Mouse (Mus musculus): ENCODE data around the gene Dnm2. TPM values are rescaled to one million over a fixed set of nuclear protein-coding genes. Genes with fewer than 3 reads are reported as not detected.

Gene Dnm2
- polyA plus RNA-seq, 1 experiment from 2014 or later, result 66.4 TPM

DNA sequence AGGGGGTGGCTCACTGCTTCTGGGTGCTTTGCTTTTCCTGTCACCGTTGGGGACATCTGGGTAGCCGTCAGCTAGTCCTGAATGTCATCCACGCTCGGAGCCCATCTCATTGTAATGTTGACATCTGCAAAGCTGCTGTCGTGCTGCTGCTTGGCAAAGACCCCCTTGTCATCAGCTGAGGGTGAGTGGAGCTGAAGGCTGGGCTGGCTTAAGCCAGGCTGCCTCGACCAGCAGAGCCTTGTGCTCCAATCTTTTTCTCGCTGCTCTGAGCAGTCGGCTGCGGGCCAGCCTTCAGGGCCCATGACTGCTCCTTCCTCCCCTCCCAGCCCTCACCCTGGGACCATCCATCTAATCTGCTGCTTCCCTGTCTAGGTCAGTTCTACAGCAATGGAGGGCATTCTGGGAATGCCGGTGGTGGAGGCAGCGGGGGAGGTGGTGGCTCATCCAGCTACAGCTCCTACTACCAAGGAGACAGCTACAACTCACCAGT, 21.9 kb upstream of the Dnm2 start:
- WGBS, result 88% methylated on average over 11 of the region's 11 CpGs
- H3K27me3 ChIP-seq (ENCODE audit: control insufficient read depth, insufficient read depth, low read length), result no peaks in the 10 kb centered on the region
- no peak overlapping the region for H3K4me3 ChIP-seq (ENCODE audit: low read depth, low read length)
- no peak overlapping the region for H3K4me2 ChIP-seq (ENCODE audit: low read depth, severe bottlenecking)
- DNase-seq (ENCODE audit: low spot score), result no peak
- ATAC-seq (ENCODE audit: insufficient number of reproducible peaks, low FRiP score, low TSS enrichment, low read depth), result no peak
- no peak overlapping the region for H3K9ac ChIP-seq (ENCODE audit: low read length)
- H3K4me1 ChIP-seq (ENCODE audit: control insufficient read depth, insufficient read depth, low read length), result no peaks in the 10 kb centered on the region
- H3K9me3 ChIP-seq (ENCODE audit: control insufficient read depth, low read length), result no peaks in the 10 kb centered on the region; the same call in 1 of the 2 replicates
- H3K27ac ChIP-seq (replicated peaks; ENCODE audit: low read depth, low read length), result no peak overlapping the region
- peaks cover 44% of the 10 kb centered on the region for H3K36me3 ChIP-seq (ENCODE audit: control insufficient read depth, insufficient read depth, low read length)

DNA sequence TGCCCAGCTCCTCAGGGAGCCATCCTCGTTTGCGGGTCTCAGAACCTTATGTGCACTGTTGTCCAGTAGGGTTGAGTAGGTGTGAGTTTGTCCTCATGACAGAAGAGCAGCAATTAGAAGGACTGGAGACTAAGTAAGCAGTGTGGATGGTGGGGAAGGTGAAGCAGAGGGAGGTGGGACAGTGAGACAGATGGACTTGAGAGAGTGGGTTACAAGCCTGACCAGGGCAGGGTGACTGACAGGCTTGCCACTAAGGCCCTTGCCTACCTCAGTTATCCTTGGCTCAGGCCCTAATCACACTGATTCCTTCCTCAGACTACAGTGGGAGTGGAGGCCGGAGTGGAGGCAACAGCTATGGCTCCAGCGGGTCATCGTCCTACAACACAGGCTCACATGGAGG, 21.0 kb upstream of the Dnm2 start:
- Histone ChIP-seq H3K9ac (ENCODE audit: low read length) (no peak overlapping the region), H3K27ac (replicated peaks; ENCODE audit: low read depth, low read length) (no peak overlapping the region), H3K9me3 (ENCODE audit: control insufficient read depth, low read length) (no peaks in the 10 kb centered on the region; the same call in 1 of the 2 replicates), H3K4me2 (ENCODE audit: low read depth, severe bottlenecking) (no peak overlapping the region), H3K4me1 (ENCODE audit: control insufficient read depth, insufficient read depth, low read length) (no peaks in the 10 kb centered on the region), H3K4me3 (ENCODE audit: low read depth, low read length) (no peak overlapping the region), H3K27me3 (ENCODE audit: control insufficient read depth, insufficient read depth, low read length) (no peaks in the 10 kb centered on the region), H3K36me3 (ENCODE audit: control insufficient read depth, insufficient read depth, low read length) (peaks cover 41% of the 10 kb centered on the region)
- 95% methylated on average over 5 of the region's 5 CpGs for WGBS
- DNase-seq (ENCODE audit: low spot score) (no peak), ATAC-seq (ENCODE audit: insufficient number of reproducible peaks, low FRiP score, low TSS enrichment, low read depth) (no peak)

DNA sequence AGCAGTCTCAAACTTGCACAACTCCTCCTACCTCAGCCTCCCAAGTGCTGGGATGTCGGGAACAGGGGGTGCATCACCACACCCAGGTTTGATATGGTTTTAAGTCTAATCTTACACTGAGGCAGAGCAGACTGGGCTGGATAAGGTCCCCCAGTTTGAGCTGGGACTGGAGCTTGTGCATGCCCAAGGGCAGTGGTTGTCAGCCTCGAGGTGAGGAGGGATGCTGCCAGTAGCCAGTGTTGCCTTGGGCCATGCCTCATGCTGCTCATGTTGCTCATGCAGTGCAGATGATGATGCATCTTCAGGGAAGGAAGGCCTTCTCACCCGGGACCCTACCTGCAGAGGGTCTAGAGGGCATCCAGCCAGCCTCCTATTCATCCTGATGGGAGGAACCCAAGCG, 19.2 kb upstream of the Dnm2 start:
- no peak for ATAC-seq (ENCODE audit: insufficient number of reproducible peaks, low FRiP score, low TSS enrichment, low read depth)
- 67% methylated on average over 4 of the region's 4 CpGs for WGBS

GRCm38 (mm10) chr9:21407951-21408350, 16.8 kb upstream of the Dnm2 start:
- ATAC-seq (ENCODE audit: insufficient number of reproducible peaks, low FRiP score, low TSS enrichment, low read depth) (no peak), DNase-seq (ENCODE audit: low spot score) (peak; percentile 61)
- 18% methylated on average over 4 of the region's 4 CpGs for whole genome bisulfite sequencing

More for the DNA sequence above, 19.2 kb upstream of the Dnm2 start:
- no peak overlapping the region for H3K27ac ChIP-seq (replicated peaks; ENCODE audit: low read depth, low read length)
- H3K4me3 ChIP-seq (ENCODE audit: low read depth, low read length), result no peak overlapping the region
- no peak for DNase-seq (ENCODE audit: low spot score)
- H3K9ac ChIP-seq (ENCODE audit: low read length), result no peak overlapping the region
- H3K27me3 ChIP-seq (ENCODE audit: control insufficient read depth, insufficient read depth, low read length), result no peaks in the 10 kb centered on the region
- no peaks in the 10 kb centered on the region for H3K4me1 ChIP-seq (ENCODE audit: control insufficient read depth, insufficient read depth, low read length)
- H3K36me3 ChIP-seq (ENCODE audit: control insufficient read depth, insufficient read depth, low read length), result peaks cover 40% of the 10 kb centered on the region
- no peaks in the 10 kb centered on the region; the same call in 1 of the 2 replicates for H3K9me3 ChIP-seq (ENCODE audit: control insufficient read depth, low read length)
- H3K4me2 ChIP-seq (ENCODE audit: low read depth, severe bottlenecking), result no peak overlapping the region

DNA sequence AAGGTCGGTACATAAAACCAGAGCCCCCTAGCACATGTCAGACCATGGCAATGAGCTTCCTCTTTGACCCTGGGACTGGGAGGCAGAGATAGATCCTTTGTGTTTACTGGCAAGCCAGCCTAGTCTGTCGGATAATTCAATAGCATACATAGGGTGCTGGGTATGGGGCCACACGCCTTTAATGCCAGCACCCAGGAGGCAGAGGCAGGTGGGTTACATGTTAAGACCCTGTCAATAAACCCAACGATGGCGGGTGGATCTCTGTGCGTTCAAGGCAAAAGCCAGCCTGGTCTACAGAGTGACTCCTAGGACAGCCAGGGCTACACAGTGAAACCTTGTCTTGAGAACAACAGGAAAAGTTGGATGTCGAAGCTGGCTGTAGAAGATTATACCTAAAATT, 16.1 kb upstream of the Dnm2 start:
- ATAC-seq (ENCODE audit: insufficient number of reproducible peaks, low FRiP score, low TSS enrichment, low read depth), result no peak
- Histone ChIP-seq H3K27me3 (ENCODE audit: control insufficient read depth, insufficient read depth, low read length) (no peaks in the 10 kb centered on the region), H3K9ac (ENCODE audit: low read length) (no peak overlapping the region), H3K4me3 (ENCODE audit: low read depth, low read length) (no peak overlapping the region), H3K4me2 (ENCODE audit: low read depth, severe bottlenecking) (no peak overlapping the region), H3K4me1 (ENCODE audit: control insufficient read depth, insufficient read depth, low read length) (no peaks in the 10 kb centered on the region), H3K27ac (replicated peaks; ENCODE audit: low read depth, low read length) (no peak overlapping the region), H3K9me3 (ENCODE audit: control insufficient read depth, low read length) (no peaks in the 10 kb centered on the region; the same call in 1 of the 2 replicates), H3K36me3 (ENCODE audit: control insufficient read depth, insufficient read depth, low read length) (peaks cover 25% of the 10 kb centered on the region)
- no peak for DNase-seq (ENCODE audit: low spot score)
- 81% methylated on average over 7 of the region's 7 CpGs for WGBS

More at GRCm38 (mm10) chr9:21407951-21408350, 16.8 kb upstream of the Dnm2 start:
- Histone ChIP-seq H3K27me3 (ENCODE audit: control insufficient read depth, insufficient read depth, low read length) (no peaks in the 10 kb centered on the region), H3K4me1 (ENCODE audit: control insufficient read depth, insufficient read depth, low read length) (no peaks in the 10 kb centered on the region), H3K4me2 (ENCODE audit: low read depth, severe bottlenecking) (no peak overlapping the region), H3K27ac (replicated peaks; ENCODE audit: low read depth, low read length) (no peak overlapping the region), H3K9me3 (ENCODE audit: control insufficient read depth, low read length) (no peaks in the 10 kb centered on the region; the same call in 1 of the 2 replicates), H3K9ac (ENCODE audit: low read length) (no peak overlapping the region), H3K4me3 (ENCODE audit: low read depth, low read length) (no peak overlapping the region), H3K36me3 (ENCODE audit: control insufficient read depth, insufficient read depth, low read length) (peaks cover 29% of the 10 kb centered on the region)

DNA sequence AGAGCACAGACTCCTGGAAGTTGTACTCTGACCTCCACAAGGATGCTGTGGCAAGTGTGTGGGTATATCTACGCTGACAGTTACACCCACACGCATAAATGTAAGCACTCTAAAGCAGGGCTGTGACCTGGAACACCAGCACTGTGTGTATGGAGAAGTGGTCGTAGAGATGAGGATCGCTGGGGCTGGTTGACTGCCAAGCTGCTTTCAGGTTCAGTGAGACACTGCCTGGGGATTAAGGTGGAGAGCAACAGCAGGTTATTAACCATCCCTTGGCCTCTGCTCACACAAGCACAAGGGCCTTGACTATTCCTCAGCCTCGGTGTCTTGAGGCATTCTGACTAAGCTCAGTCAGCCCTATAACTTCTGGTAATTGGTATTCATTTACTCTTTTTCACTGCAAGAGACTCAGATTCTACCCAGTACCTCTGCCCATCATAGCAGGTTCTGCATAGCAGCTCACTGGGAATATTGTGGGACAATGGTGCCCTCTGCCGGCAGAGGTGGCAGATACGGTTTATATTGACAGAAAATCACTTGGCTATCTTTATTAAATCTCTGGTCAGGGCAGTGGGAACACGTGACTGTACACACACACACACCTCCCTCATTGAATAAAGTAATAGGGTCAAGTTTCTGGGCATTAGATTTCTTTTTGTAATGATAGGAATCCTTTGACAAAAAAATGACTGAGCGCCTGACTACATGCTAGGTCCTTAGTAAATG, 15.0 kb upstream of the Dnm2 start:
- H3K4me3 ChIP-seq (ENCODE audit: low read depth, low read length), result no peak overlapping the region
- WGBS, result 37% methylated on average over 9 of the region's 9 CpGs
- peak; percentile 90 for DNase-seq (ENCODE audit: low spot score)
- no peak for ATAC-seq (ENCODE audit: insufficient number of reproducible peaks, low FRiP score, low TSS enrichment, low read depth)
- peaks cover 15% of the 10 kb centered on the region for H3K36me3 ChIP-seq (ENCODE audit: control insufficient read depth, insufficient read depth, low read length)
- H3K9ac ChIP-seq (ENCODE audit: low read length), result no peak overlapping the region
- H3K9me3 ChIP-seq (ENCODE audit: control insufficient read depth, low read length), result no peaks in the 10 kb centered on the region; the same call in 1 of the 2 replicates
- H3K4me1 ChIP-seq (ENCODE audit: control insufficient read depth, insufficient read depth, low read length), result no peaks in the 10 kb centered on the region
- H3K4me2 ChIP-seq (ENCODE audit: low read depth, severe bottlenecking), result no peak overlapping the region
- no peak overlapping the region for H3K27ac ChIP-seq (replicated peaks; ENCODE audit: low read depth, low read length)
- no peaks in the 10 kb centered on the region for H3K27me3 ChIP-seq (ENCODE audit: control insufficient read depth, insufficient read depth, low read length)

- Histone ChIP-seq H3K9me3 (ENCODE audit: control insufficient read depth, low read length) (no peaks in the 10 kb centered on the region), H3K27me3 (ENCODE audit: control insufficient read depth, insufficient read depth, low read length) (no peaks in the 10 kb centered on the region), H3K4me3 (ENCODE audit: low read depth, low read length) (peak within 1 kb of the TSS; percentile 65), H3K4me2 (ENCODE audit: low read depth, severe bottlenecking) (peak within 1 kb of the TSS; percentile 83), H3K9ac (ENCODE audit: low read length) (peak within 1 kb of the TSS; percentile 76), H3K27ac (replicated peaks; ENCODE audit: low read depth, low read length) (no peak within 1 kb of the TSS), H3K36me3 (ENCODE audit: control insufficient read depth, insufficient read depth, low read length) (peaks cover 2% of the 10 kb centered on the region; the same call in 1 of the 2 replicates), H3K4me1 (ENCODE audit: control insufficient read depth, insufficient read depth, low read length) (no peaks in the 10 kb centered on the region)
- DNase-seq (ENCODE audit: low spot score) (peak; percentile 87), ATAC-seq (ENCODE audit: insufficient number of reproducible peaks, low FRiP score, low TSS enrichment, low read depth) (peak; percentile 92)
- WGBS, result 2% methylated on average over 53 of the region's 53 CpGs
Measured at GRCm38 (mm10) chr9:21411669-21412550, 12.8 kb upstream of the Dnm2 start, which contains the start of gene Qtrt1. Qtrt1 (plus strand) TSS chr9:21411837.

- no peaks in the 10 kb centered on the region for H3K27me3 ChIP-seq (ENCODE audit: control insufficient read depth, insufficient read depth, low read length)
- H3K4me1 ChIP-seq (ENCODE audit: control insufficient read depth, insufficient read depth, low read length), result no peaks in the 10 kb centered on the region
- no peak overlapping the region for H3K9ac ChIP-seq (ENCODE audit: low read length)
- peaks cover 19% of the 10 kb centered on the region; the same call in 1 of the 2 replicates for H3K36me3 ChIP-seq (ENCODE audit: control insufficient read depth, insufficient read depth, low read length)
- H3K4me2 ChIP-seq (ENCODE audit: low read depth, severe bottlenecking), result no peak overlapping the region
- H3K27ac ChIP-seq (replicated peaks; ENCODE audit: low read depth, low read length), result no peak overlapping the region
- WGBS, result 91% methylated on average over 2 of the region's 2 CpGs
- H3K4me3 ChIP-seq (ENCODE audit: low read depth, low read length), result no peak overlapping the region
- ATAC-seq (ENCODE audit: insufficient number of reproducible peaks, low FRiP score, low TSS enrichment, low read depth) (no peak), DNase-seq (ENCODE audit: low spot score) (no peak)
- no peaks in the 10 kb centered on the region for H3K9me3 ChIP-seq (ENCODE audit: control insufficient read depth, low read length)
Measured at GRCm38 (mm10) chr9:21417866-21418265, 6.8 kb upstream of the Dnm2 start.
